Mouse (Mus musculus): ENCODE data around the gene Gpkow.
"Not testable (repeated sequence)": the region's sequence is repeated elsewhere in the genome, so short reads cannot be mapped to it uniquely, and the experiment has no call there.

The Gpkow gene

DNA sequence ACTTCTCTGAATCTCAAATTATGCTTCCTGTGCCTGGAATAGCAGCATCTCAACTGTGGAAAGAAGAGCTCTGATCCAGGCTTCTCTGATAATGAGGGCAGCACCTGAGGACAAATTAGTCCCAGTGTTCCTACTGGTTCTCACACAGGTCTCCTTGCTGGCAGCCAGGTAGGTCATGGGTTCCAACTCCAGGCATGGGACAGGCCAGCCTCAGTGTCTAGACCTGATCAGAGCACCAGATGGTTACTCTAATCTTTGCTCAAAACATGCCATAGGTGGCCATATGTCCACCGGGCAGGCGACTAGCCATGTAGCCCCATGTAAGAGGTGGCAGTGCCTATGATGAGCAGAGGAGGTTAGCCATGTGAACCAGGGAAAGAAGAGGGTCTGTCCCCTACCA, 8.6 kb upstream of the Gpkow start:
- DNase-seq (ENCODE audit: low spot score): no peak

DNA sequence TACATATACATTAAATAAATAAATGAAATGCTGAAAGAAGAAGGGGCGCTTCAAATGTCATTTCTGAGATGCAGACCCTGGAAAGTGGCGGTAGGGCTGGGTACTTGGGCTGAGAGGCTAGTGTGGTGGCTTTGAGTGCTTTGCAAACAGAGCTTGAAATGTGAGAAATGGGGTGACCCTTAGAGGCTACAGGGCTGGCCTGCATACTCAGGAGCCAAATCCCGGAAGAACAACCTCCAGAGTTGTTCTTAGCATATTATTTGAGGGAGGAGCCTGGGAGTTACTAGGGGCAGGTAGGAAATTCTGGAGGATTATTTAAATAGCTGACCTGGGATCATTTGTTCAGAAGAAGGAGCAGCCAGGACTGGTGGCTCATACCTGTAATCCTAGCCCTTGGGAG, 6.4 kb upstream of the Gpkow start:
- no peak for DNase-seq (ENCODE audit: low spot score)

GRCm38 (mm10) chrX:7692862-7693261, 4.1 kb upstream of the Gpkow start:
- DNase-seq (ENCODE audit: low spot score): no peak

DNA sequence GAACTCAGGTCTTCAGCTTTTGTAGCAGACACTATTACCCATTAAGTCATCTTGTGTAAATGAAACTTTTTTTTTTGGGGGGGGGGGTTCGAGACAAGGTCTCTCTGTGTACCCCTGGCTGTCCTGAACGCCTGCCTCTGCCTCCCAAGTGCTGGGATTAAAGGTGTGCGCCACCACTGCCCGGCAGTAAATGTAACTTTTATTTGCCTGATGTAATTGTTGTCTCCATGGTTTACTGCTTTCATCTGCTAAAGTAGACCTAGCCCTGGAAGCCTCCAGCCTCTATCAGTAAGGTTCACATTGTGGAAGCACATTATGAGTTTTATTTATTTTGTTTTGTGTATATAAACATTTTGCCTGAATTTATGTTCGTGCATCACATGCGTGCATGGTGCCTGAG, 411 bp upstream of the Gpkow start:
- DNase-seq (ENCODE audit: low spot score): no peak

- DNase-seq (ENCODE audit: low spot score): not testable (repeated sequence)
Observed at GRCm38 (mm10) chrX:7713764-7714134, 16.8 kb downstream of the Gpkow start.

GRCm38 (mm10) chrX:7714135-7714899, 17.4 kb downstream of the Gpkow start, which contains the start of gene Wdr45:
Wdr45 (plus strand) TSS chrX:7714333.
- DNase-seq (ENCODE audit: low spot score): peak; percentile 73

DNA sequence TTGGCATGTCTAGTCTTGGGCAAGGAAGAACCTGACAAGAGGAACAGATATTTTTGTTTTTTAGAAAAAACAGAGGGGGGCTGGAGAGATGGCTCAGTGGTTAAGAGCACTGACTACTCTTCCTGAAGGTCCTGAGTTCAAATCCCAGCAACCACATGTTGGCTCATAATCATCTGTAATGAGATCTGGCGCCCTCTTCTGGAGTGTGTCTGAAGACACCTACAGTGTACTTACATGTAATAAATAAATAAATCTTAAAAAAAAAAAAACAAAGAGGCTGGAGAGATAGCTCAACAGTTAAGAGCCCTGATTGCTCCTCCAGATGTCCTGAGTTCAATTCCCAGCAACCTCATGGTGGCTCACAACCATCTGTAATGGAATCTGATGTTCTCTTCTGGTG, 19.1 kb downstream of the Gpkow start:
- DNase-seq (ENCODE audit: low spot score): not testable (repeated sequence)

DNA sequence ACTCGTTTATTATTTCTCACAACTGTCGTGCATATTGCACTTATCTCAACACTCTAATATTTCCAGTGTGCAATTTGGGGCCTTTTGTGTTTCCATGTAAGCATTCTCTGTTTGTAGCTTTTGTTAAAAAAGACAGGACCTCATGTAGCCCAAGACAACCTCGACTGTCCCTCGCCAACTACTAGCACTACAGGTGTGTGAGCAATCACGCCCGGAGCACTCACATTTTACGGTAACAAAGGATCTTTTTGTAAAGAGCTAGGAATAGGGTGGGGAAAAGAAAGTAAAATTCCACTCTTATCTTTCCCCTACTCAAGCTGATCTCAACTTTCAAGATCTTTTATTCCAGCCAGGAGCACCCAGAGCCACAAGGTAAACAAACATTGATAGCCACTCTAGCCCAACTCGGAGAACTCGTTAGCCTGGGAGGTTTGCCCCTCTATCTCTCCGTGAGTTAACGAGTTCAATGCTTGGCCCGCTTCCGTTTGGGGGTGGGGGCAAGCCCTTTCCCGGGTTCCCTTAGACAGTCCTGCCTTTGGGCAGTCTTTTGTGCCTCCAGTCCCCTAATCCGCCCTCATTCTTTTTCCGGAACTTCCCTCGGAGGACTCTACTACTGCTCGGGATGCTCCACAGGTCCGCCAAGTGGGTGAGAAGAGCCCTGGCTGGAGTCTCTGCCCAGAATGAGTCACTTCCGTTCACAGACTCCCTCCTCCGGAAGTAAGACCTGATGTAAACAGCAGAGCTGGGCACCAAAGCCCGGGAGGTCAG, 24.8 kb downstream of the Gpkow start, which contains the start of gene Gm45208:
Gene Gm45208, plus strand, starts transcription at position 732 of the 768 bp plus-strand sequence.
- peak; percentile 41 for DNase-seq (ENCODE audit: low spot score)

DNA sequence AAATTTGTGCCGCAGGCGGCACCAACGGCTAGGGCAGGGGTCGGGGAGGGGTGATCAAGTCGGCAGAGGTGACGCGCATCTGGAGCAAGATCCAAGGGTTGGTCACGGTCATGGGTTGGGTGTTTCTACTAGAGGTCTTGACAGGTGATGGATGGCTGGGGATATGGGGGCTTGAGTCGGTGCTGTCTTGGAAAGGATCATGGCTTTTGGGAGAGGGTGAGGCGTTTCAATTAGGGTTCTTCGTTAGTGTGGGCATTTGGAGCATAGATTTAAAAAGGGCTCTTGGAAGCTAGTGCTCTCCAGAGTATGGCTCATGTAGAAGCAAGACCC, 25.3 kb downstream of the Gpkow start:
- no peak for DNase-seq (ENCODE audit: low spot score)

DNA sequence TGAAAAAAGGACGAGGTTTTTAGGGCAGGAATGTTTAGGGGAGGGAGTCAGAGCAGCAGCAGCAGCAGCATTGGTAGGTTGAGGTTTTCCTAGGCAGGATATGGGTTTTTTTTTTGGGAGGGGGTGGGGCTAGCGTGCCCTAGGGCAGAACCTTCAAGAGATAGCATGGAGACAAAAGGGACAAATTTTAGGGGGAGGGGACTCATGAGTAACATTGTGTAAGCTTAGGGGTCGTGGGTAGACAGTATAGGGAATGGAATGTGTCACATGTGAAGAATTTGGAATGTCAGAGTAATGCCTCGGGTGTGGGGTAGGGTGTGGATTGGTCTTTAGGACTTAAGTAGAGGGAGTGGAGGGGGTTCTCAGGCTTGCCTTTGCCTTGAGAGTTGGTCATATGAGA, 25.8 kb downstream of the Gpkow start:
- no peak for DNase-seq (ENCODE audit: low spot score)

DNA sequence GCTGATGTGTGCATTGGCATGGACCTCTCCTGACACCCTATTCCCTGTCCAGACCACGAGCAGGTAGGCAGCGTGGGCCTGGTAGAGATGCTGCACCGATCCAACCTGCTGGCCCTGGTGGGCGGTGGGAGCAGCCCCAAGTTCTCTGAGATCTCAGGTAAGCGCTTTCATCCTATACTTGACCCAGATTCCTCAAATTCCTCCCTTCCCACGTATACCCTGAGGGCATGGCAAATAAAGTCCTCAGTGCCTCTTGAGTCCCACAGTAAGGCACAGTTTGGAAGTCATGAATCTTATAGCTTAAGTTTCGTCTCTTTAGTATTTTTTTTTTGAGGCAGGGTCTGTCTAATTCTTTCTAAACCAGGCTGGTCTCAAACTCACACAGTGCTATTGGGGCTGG, 27.2 kb downstream of the Gpkow start:
- DNase-seq (ENCODE audit: low spot score): no peak

DNA sequence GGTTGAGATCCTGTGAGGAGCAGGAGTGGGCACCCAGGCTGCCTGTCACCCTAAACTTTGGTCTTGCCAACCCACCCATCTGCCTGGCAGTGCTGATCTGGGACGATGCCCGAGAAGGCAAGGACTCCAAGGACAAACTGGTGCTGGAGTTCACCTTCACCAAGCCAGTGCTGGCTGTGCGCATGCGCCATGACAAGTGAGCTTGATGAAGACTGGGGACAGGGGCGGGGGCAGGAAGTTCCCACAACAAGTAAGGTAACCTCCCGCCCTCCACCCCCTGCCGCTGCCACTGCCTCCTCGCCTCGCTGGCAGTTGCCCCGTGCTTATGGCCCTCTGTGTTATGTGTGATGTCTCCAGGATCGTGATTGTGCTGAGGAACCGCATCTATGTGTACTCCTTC, 28.9 kb downstream of the Gpkow start:
- no peak for DNase-seq (ENCODE audit: low spot score)

DNA sequence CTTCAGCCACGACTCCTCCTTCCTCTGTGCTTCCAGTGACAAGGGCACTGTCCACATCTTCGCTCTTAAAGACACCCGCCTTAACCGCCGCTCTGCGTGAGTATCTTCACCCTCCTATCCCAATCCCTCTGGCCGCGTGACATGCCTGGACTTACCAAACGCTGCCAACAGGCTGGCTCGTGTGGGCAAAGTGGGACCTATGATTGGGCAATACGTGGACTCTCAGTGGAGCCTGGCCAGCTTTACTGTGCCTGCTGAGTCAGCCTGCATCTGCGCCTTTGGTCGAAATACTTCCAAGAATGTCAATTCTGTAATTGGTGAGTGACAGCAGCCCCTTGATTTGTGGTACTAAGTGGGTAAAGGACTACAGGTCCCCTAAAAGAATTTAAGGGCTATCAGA, 30.2 kb downstream of the Gpkow start:
- no peak for DNase-seq (ENCODE audit: low spot score)

GRCm38 (mm10) chrX:7728215-7728921, 31.4 kb downstream of the Gpkow start, which contains the start of gene Praf2:
Praf2 (plus strand) TSS chrX:7728439.
- peak; percentile 28 for DNase-seq (ENCODE audit: low spot score)

DNA sequence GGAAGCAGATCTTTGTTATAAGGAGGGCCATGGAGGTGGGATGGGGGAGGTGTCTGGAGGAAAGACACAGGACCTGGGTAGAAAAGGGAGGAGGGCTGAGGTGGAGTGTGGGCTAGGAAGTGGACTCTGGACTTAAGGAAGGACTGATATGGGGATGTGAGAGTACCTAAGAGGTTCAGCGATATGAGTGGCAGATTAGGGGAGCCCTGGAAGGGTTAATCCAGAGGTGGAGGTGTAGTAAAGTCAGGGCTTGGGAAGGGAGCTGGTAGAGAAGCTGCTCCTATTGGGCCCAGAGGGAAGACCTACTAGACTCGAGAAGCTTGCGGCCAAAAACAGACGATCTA, 32.0 kb downstream of the Gpkow start:
- no peak for DNase-seq (ENCODE audit: low spot score)

GRCm38 (mm10) chrX:7733571-7734156, 36.7 kb downstream of the Gpkow start:
- DNase-seq (ENCODE audit: low spot score): peak; percentile 52

DNA sequence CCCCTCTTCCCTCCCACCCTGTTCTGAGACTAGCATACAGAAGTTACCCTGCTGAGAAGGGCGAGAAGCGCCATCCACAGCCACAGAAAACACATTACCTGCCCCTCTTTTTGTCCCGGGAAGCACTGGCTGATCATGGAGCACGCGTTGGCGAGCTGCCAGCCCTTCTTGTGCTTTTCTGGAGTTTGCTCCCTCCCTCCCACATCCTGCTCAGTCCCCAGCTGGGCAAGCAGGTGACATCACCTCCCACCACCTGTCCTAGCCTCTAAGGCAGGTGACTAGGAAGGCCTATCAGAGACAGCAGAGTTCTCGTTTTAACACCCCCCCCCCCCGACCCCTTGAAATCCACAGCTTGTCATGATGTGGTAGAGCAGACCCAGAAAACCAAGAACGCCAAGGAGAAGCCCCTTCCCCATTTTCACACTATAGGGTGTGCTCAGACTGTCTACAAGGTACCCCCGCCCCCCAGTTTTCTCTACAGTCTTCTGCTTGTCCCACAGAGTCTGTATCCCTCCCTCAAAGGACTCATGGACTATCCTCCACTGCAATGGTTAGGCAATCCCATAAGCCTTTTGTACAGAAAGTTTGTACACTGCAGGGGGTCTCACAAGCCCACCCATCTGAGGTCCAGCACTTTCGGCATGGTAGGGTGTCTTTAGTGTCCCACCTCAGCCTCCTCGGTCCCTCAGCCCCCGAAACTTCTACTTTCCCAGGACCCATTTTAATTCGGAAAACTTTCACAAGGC, 42.6 kb downstream of the Gpkow start:
- DNase-seq (ENCODE audit: low spot score): no peak

- peak; percentile 25 for DNase-seq (ENCODE audit: low spot score)
Observed at GRCm38 (mm10) chrX:7740082-7740819, 43.3 kb downstream of the Gpkow start.

GRCm38 (mm10) chrX:7741103-7741502, 44.2 kb downstream of the Gpkow start:
- DNase-seq (ENCODE audit: low spot score): no peak

- no peak for DNase-seq (ENCODE audit: low spot score)
Observed at GRCm38 (mm10) chrX:7743470-7743869, 46.5 kb downstream of the Gpkow start.

DNA sequence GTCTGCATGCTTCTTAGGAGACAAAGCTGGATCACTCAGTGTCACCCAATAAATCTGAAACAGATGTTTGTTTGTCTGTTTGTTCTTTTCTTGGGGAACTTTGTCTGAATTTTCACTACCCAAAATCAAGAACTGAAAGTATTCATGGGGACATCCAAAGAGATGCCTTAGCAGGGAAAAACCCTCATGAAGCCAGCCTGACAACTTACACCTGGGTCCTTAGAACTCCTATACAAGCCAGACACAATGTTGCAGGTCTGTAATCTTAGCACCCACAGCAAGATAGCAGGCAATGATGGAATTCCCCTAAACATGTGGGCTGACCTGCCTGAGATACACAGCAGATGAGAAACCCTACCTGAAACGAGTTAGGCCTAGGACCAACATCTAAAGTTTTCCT, 48.0 kb downstream of the Gpkow start:
- no peak for DNase-seq (ENCODE audit: low spot score)
